Mouse (Mus musculus) v-Abl transformed pro-B cells (cell line): ENCODE results near the gene Gm26620.

Source experiments
- in situ Hi-C, 2 experiments: fragments of 400-800 bp; cut with MboI; formaldehyde crosslinking; loops; one replicate each; pipeline ENCODE4 v1.15.1; 2025; ENCODE audit not compliant: unreplicated experiment in 2 of 2

Gm26620 gene

DNA sequence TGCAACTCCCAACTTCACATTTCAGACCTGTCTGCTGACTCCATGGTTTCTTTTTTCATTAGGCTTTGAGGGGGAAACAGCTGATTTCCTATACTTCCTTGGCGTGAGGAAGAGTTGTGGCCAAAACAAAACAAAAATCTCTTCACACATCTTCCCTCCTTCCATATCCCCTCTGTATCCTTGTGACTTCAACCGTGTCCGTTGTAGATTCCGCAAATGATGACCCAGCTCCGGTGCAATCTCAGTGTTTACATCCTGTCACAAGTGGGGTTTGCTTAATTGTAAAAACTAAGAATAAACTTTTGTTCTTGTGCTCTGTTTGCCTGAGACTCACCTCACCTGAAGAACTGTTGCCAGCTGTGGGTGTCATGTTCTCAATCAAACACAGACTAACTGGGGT, 18.6 kb downstream of the Gm26620 start:
- in situ Hi-C loops = loop anchor here (5.0 kb wide), 3 partner anchors 34 to 89 kb away; no protein-coding TSS in a partner anchor

DNA sequence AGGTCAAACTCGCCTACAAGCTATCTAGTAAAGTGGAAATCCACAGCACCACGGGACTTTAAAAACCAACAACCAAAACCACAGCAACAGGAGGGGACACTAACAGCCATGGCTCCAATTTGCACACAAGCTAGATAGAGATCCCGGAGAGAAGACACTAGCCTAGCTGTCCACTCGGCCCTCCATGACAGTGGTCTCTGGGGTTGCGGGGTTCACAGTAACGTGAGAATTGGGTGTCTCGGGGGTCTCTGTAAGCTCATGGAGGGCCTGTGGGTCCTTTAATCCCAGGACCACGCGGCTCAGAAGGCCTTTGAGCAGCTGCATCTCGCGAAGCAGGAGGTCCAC, 22.2 kb downstream of the Gm26620 start:
- in situ Hi-C loops = no loop called here

GRCm38 (mm10) chr1:170907456-170908191, 22.8 kb downstream of the Gm26620 start:
- in situ Hi-C loops = no loop called here

DNA sequence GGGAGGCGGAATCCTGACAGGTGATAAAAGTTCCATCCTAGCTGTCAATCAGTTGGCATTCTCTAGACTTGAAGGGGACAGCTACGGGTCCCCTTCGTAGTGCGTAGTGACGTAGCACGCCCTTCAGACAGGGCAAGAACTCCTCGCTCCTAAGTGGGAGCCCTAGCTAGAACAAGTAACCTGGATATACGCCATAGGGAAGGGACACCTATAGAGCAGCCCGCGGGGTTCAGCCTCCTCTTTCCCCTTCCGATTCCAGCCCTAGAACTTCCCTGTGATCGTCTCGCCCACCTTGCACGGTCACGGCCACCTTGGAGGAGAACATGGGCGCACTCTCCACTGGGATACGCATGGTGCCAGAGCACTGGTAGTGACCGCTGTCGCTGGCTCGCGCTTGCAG, 23.5 kb downstream of the Gm26620 start:
- in situ Hi-C loops = no loop called here

DNA sequence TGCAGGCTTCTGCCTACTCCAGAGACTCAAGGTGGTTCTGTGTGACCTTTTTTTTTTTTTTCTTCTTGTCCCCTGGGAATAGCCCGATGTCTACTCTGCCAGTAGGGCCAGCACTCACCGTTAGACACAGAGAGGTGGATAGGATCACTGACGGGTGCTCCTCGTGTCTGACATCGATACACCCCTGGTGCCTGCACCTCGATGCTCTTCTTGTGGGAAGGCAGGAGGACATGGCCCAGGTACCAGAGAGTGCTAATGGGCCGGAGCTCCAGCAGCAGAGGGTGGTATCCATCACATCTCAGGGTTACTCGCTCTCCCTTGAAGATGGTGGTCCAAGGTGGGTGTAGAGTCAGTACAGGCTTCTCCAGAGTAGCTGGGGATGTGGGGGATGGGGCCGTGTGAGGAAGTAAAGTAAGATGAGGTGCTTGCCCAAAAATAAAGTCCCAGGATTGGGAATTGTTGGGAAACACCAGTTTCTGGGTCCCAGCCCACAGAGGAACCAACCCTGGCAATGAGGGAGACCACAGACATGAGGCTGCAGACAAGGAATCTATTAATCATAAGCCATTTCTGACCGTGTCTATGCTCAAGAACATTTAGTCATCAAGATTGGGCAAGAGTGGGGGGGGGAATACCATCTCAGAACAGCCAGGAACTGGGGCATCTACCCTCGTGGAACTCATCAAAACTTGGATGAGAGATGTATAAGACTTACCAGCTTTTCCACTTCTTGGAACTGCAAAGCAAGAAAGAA, 27.2 kb downstream of the Gm26620 start:
- in situ Hi-C loops = no loop called here

GRCm38 (mm10) chr1:170912891-170913615, 28.2 kb downstream of the Gm26620 start, which contains the start of gene Fcrlb:
Gene Fcrlb (minus strand): TSS chr1:170912941.
- in situ Hi-C loops = no loop called here

DNA sequence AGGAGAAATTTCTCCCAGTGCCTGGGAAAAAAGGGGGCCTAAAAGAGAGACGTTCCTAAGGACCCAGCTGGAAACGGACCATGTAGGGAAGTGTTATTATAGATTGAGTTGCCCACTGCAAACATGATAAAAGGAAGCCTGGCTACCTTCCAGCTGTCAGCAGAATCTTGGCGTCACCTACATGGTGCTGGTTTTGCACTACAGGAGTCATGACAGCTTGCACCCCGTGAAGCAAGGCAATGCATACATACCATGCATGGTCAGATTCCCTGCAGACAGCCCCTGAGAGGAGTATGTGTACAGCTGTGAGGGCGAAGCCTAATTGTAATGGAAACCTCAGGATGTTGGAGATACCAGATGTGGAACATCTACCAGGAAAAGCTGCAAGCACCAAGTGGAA, 30.8 kb downstream of the Gm26620 start:
- in situ Hi-C loops = no loop called here

GRCm38 (mm10) chr1:170919308-170919707, 34.4 kb downstream of the Gm26620 start:
- in situ Hi-C loops = no loop called here

DNA sequence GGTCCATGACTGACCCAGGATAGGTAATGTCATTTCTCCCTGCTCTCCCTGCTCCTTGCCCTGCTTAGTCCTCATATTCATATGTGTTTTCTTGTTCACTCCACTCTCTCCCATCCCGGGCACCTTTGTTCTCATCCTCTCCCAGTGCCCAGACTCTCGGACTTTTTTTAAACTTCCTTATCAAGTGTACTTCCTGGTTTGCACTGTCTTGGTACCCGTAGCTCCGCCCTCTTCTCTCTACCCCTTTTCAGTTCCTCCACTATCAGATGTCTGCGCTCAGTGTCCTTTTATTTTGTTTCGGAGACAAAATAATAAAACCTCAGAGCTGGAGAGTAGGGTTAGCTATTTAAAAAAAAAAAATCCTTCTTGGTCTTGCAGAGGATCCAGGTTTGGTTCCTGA, 39.6 kb downstream of the Gm26620 start:
- in situ Hi-C loops = no loop called here

GRCm38 (mm10) chr1:170926941-170927340, 42.1 kb downstream of the Gm26620 start:
- in situ Hi-C loops = no loop called here

DNA sequence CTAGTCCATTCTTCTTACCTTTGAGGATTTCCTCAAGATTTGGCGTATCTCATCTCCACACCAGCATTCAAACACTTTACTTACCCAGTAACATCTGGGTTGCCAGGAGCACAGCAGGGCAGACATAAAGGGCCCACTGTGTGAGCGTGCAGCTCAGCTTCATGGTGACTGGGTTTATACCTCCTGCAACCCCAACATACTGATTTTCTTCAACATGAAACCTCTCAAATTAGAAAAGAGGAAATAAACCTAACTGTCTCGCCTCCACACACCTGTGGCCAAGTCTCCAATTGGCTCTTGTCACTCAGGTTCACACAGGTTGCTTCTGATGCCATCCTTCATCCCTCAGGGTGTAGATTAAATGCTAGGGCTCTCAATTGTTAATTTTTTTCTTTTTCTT, 42.5 kb downstream of the Gm26620 start, which contains the start of gene Fcrla:
Gene Fcrla, minus strand, starts transcription at position 206 of the 400 bp plus-strand sequence.
- in situ Hi-C loops = no loop called here

- in situ Hi-C loops = no loop called here
These were observed 43.6 kb downstream of the Gm26620 start for GRCm38 (mm10) chr1:170928467-170928866.

- in situ Hi-C loops = no loop called here
These were observed 44.4 kb downstream of the Gm26620 start for GRCm38 (mm10) chr1:170929245-170929644.

DNA sequence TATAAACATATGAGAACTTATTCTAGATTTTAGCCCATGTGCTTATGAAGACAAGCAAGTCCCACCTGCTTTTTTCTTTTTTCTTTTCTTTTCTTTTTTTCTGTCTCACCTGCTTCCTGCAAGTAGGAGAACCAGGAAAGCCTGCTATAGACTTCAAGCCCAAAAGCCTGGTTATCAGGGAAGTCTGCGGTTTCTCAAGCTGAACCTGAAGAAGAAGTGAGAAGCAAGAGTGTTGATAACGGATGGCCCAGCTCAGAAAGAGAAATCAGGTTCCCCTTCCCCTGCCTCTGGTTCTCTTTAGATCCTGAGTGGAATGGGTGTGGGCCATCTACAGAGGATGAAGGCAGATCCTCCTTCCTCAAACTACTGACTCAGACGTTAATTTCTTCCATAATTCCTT, 47.2 kb downstream of the Gm26620 start:
- in situ Hi-C loops = loop anchor here in 1 of 2 experiments (10.0 kb wide), 1 partner anchor 53 kb away; no protein-coding TSS in a partner anchor

GRCm38 (mm10) chr1:170933386-170933920, 48.6 kb downstream of the Gm26620 start:
- in situ Hi-C loops = loop anchor here in 1 of 2 experiments (10.0 kb wide), 1 partner anchor 51 kb away; no protein-coding TSS in a partner anchor

- in situ Hi-C loops = loop anchor here in 1 of 2 experiments (10.0 kb wide), 1 partner anchor 51 kb away; no protein-coding TSS in a partner anchor
These were observed 49.1 kb downstream of the Gm26620 start for GRCm38 (mm10) chr1:170933940-170934339.

DNA sequence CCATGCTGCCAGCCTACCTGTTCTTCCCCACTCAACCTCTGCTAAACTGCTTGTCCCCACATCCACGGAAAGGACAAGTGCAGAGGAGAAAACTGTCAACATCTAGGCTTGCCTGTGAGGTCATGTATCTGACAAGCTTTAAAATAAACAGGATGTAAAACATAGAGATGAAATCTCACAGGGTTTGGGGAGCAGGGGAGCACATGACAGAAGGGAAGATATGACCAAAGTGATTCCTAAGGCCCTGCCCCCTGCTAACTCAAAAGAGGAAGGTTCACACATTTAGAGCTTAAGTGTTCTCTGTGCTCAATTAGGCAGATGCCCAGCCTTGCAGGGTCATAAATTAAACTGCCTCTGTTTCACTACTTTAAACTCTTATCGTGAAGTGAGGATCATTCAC, 49.5 kb downstream of the Gm26620 start:
- in situ Hi-C loops = loop anchor here in 1 of 2 experiments (10.0 kb wide), 1 partner anchor 50 kb away; no protein-coding TSS in a partner anchor
